Mouse (Mus musculus) heart, embryonic 13.5 days (tissue): ENCODE measurements around the gene Slc44a1. TPM values are rescaled to one million over a fixed set of nuclear protein-coding genes. Genes with fewer than 3 reads are reported as not detected.

ENCODE experiments used
- ATAC-seq: fragments of 200-750 bp; cut with Nextera tagmentation; 2 replicates; pipeline ENCODE4 v1.8.0; 2017; ENCODE audit warnings: moderate TSS enrichment; ENCODE audit not compliant: insufficient number of reproducible peaks, low FRiP score, low TSS enrichment; ENCODE audit errors: extremely low read depth
- H3K27ac ChIP-seq: fragments of 300-500 bp; sonication (generic); replicated peaks from 2 replicates; pipeline ENCODE4 v1.5.1; 2015; ENCODE audit warnings: moderate library complexity, mild to moderate bottlenecking, inconsistent platforms
- H3K27me3 ChIP-seq: fragments of 300-500 bp; sonication (generic); replicated peaks from 2 replicates; pipeline ENCODE4 v1.6.1; 2015; ENCODE audit warnings: mild to moderate bottlenecking, inconsistent platforms
- H3K36me3 ChIP-seq: fragments of 300-500 bp; sonication (generic); 2 replicates; pipeline ENCODE4 v1.6.1; 2015; ENCODE audit warnings: mild to moderate bottlenecking, inconsistent platforms
- H3K4me1 ChIP-seq: fragments of 300-500 bp; sonication (generic); 2 replicates; pipeline ENCODE4 v1.6.1; 2015; ENCODE audit warnings: inconsistent platforms
- H3K4me2 ChIP-seq: fragments of 300-500 bp; sonication (generic); 2 replicates; pipeline ENCODE4 v1.6.1; 2015; ENCODE audit warnings: inconsistent platforms, mild to moderate bottlenecking, moderate library complexity
- H3K4me3 ChIP-seq: fragments of 300-500 bp; sonication (generic); 2 replicates; pipeline ENCODE4 v1.5.1; 2015; ENCODE audit warnings: moderate library complexity, mild to moderate bottlenecking, inconsistent platforms
- H3K9ac ChIP-seq: fragments of 300-500 bp; sonication (generic); 2 replicates; pipeline ENCODE4 v1.6.1; 2015; ENCODE audit warnings: inconsistent platforms, mild to moderate bottlenecking, moderate library complexity
- H3K9me3 ChIP-seq: fragments of 300-500 bp; sonication (generic); 2 replicates; pipeline ENCODE4 v1.6.1; 2016; ENCODE audit warnings: inconsistent platforms
- WGBS: fragments of 180-500 bp; shearing (Covaris S2); methylation state at CpG from one replicate; pipeline ENCODE4 v1.1.7; 2015; ENCODE audit warnings: mixed read lengths; 5-methylcytosine and 5-hydroxymethylcytosine counted together
- polyA plus RNA-seq: library from polyadenylated mRNA; unstranded; fragments of >200 nt; fragmentation: Nextera tagmentation; extraction: Ambion mirVana; gene quantifications from 2 replicates; pipeline ENCODE4 v1.2.1, GENCODE M21; 2015

Gene Slc44a1
- 17.0 and 17.1 TPM in 2 replicates for polyA plus RNA-seq

GRCm38 (mm10) chr4:53440010-53440815 lies at the start of gene Slc44a1:
TSS of gene Slc44a1 (plus strand) at chr4:53440413.
- ATAC-seq: peak; percentile 91
- no peaks in the 10 kb centered on the region for H3K27me3 ChIP-seq
- peak within 1 kb of the TSS; percentile 87 for H3K27ac ChIP-seq
- no peaks in the 10 kb centered on the region for H3K9me3 ChIP-seq
- no peaks in the 10 kb centered on the region for H3K36me3 ChIP-seq
- peak within 1 kb of the TSS; percentile 95 for H3K4me2 ChIP-seq
- H3K4me3 ChIP-seq: peak within 1 kb of the TSS; percentile 96
- peak within 1 kb of the TSS; percentile 88 for H3K9ac ChIP-seq
- H3K4me1 ChIP-seq: peaks cover 35% of the 10 kb centered on the region
- WGBS: 1% methylated on average over 105 of the region's 122 CpGs

- Histone ChIP-seq H3K4me2 (no peak overlapping the region), H3K9me3 (no peaks in the 10 kb centered on the region), H3K27ac (no peak overlapping the region), H3K27me3 (no peaks in the 10 kb centered on the region), H3K9ac (no peak overlapping the region), H3K4me3 (no peak overlapping the region), H3K4me1 (peaks cover 23% of the 10 kb centered on the region), H3K36me3 (no peaks in the 10 kb centered on the region)
- WGBS: 59% methylated on average over 3 of the region's 3 CpGs
- ATAC-seq: no peak
These were observed 45.2 kb upstream of the Slc44a1 start for GRCm38 (mm10) chr4:53395002-53395401.

GRCm38 (mm10) chr4:53396623-53397192 lies 43.5 kb upstream of the Slc44a1 start:
- no peaks in the 10 kb centered on the region for H3K9me3 ChIP-seq
- no peak overlapping the region for H3K9ac ChIP-seq
- no peaks in the 10 kb centered on the region for H3K36me3 ChIP-seq
- peaks cover 23% of the 10 kb centered on the region for H3K4me1 ChIP-seq
- H3K27ac ChIP-seq: 0 out of 2 replicates have a peak overlapping the region, but pooled peaks have one; percentile 21
- H3K4me3 ChIP-seq: no peak overlapping the region
- 71% methylated on average over 11 of the region's 11 CpGs for WGBS
- no peaks in the 10 kb centered on the region for H3K27me3 ChIP-seq
- H3K4me2 ChIP-seq: no peak overlapping the region
- ATAC-seq: no peak

DNA sequence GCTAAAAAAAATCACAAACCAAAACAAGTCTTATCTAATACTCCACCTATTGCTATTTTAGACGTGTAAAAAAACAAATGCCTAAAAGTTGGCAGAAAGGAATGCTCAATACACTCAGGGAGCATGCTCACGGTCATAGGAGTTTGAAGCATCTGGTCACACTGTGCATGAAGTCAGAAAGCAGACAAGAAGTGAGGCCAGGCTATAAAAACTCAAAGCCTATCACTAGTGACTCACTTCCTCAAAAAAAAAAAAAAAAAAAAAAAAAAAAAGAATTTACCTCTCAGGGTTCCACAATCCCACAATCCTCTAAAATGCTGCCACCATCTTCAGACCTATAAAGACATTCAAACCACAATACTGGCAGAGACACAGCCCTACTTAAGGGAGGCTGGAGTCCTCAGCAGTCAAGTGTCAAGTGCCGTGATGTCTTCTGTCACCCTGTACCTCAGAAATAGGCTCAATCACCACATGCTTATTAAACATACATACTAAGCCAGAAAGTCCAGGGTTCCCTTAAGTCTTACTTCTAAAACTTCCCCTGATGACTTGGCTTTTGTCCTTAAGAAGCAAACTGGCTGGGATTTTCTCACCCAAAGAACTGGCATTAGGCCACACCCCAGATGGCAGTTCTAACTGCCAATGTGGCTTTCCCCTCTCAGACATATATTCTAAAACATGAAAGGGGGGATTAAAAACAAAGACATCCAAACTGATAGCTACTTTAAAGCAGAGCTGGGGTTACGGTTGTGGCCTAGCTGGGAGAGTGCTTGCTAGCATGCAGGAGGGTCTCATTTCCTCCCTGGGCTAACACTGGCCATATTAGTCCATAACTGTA lies 42.7 kb upstream of the Slc44a1 start:
- H3K4me1 ChIP-seq: peaks cover 26% of the 10 kb centered on the region
- no peaks in the 10 kb centered on the region for H3K36me3 ChIP-seq
- no peak for ATAC-seq
- peak overlapping the region; percentile 46 for H3K27ac ChIP-seq
- 41% methylated on average over 4 of the region's 4 CpGs for WGBS
- no peaks in the 10 kb centered on the region for H3K9me3 ChIP-seq
- H3K4me2 ChIP-seq: no peak overlapping the region
- H3K4me3 ChIP-seq: no peak overlapping the region
- no peak overlapping the region for H3K9ac ChIP-seq
- no peaks in the 10 kb centered on the region for H3K27me3 ChIP-seq

- 39% methylated on average over 5 of the region's 5 CpGs for WGBS
These were observed 41.7 kb upstream of the Slc44a1 start for GRCm38 (mm10) chr4:53398561-53398960.

GRCm38 (mm10) chr4:53399428-53399827 lies 40.8 kb upstream of the Slc44a1 start:
- no peak overlapping the region for H3K4me2 ChIP-seq
- no peak overlapping the region for H3K27ac ChIP-seq
- H3K9ac ChIP-seq: no peak overlapping the region
- no peaks in the 10 kb centered on the region for H3K27me3 ChIP-seq
- H3K36me3 ChIP-seq: no peaks in the 10 kb centered on the region
- no peak for ATAC-seq
- H3K4me3 ChIP-seq: no peak overlapping the region
- 65% methylated on average over 1 of the region's 1 CpGs for WGBS
- peaks cover 26% of the 10 kb centered on the region for H3K4me1 ChIP-seq
- no peaks in the 10 kb centered on the region for H3K9me3 ChIP-seq

More at GRCm38 (mm10) chr4:53398561-53398960, 41.7 kb upstream of the Slc44a1 start:
- no peak overlapping the region for H3K9ac ChIP-seq
- H3K27me3 ChIP-seq: no peaks in the 10 kb centered on the region
- H3K4me2 ChIP-seq: no peak overlapping the region
- H3K4me1 ChIP-seq: peaks cover 26% of the 10 kb centered on the region
- H3K27ac ChIP-seq: no peak overlapping the region
- no peak overlapping the region for H3K4me3 ChIP-seq
- ATAC-seq: no peak
- H3K36me3 ChIP-seq: no peaks in the 10 kb centered on the region
- H3K9me3 ChIP-seq: no peaks in the 10 kb centered on the region

- no peak overlapping the region for H3K9ac ChIP-seq
- no peaks in the 10 kb centered on the region for H3K36me3 ChIP-seq
- ATAC-seq: no peak
- H3K4me1 ChIP-seq: peaks cover 8% of the 10 kb centered on the region
- no peak overlapping the region for H3K27ac ChIP-seq
- H3K4me3 ChIP-seq: no peak overlapping the region
- 87% methylated on average over 12 of the region's 12 CpGs for WGBS
- H3K4me2 ChIP-seq: no peak overlapping the region
- H3K27me3 ChIP-seq: no peaks in the 10 kb centered on the region
- H3K9me3 ChIP-seq: no peaks in the 10 kb centered on the region
These were observed 36.8 kb upstream of the Slc44a1 start for GRCm38 (mm10) chr4:53403386-53403785.

- H3K27me3 ChIP-seq: no peaks in the 10 kb centered on the region
- H3K27ac ChIP-seq: no peak overlapping the region
- H3K9ac ChIP-seq: no peak overlapping the region
- H3K36me3 ChIP-seq: no peaks in the 10 kb centered on the region
- H3K9me3 ChIP-seq: no peaks in the 10 kb centered on the region
- 84% methylated on average over 6 of the region's 6 CpGs for WGBS
- H3K4me3 ChIP-seq: no peak overlapping the region
- no peak overlapping the region for H3K4me2 ChIP-seq
- peaks cover 4% of the 10 kb centered on the region for H3K4me1 ChIP-seq
- ATAC-seq: no peak
These were observed 35.7 kb upstream of the Slc44a1 start for GRCm38 (mm10) chr4:53404431-53404925.

DNA sequence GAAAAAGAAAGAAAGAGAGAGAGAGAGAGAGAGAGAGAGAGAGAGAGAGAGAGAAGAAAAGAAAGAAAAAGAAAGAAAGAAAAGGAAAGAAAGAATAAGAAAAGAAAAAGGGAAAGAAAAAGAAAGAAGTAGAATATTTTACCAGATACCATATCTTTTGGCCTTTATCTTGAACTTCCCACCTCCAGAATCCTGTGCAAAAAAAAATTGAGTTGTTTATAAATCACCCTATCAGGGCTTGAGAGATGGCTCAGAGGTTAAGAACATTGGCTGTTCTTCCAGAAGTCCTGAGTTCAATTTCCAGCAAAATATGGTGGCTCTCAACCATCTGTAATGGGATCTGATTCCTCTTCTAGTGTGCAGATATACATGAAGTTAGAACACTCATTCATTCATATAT lies 33.3 kb upstream of the Slc44a1 start:
- Histone ChIP-seq H3K4me2 (no peak overlapping the region), H3K36me3 (no peaks in the 10 kb centered on the region), H3K4me3 (no peak overlapping the region), H3K9me3 (no peaks in the 10 kb centered on the region), H3K27ac (no peak overlapping the region), H3K4me1 (peaks cover 9% of the 10 kb centered on the region), H3K27me3 (no peaks in the 10 kb centered on the region), H3K9ac (no peak overlapping the region)
- ATAC-seq: no peak

DNA sequence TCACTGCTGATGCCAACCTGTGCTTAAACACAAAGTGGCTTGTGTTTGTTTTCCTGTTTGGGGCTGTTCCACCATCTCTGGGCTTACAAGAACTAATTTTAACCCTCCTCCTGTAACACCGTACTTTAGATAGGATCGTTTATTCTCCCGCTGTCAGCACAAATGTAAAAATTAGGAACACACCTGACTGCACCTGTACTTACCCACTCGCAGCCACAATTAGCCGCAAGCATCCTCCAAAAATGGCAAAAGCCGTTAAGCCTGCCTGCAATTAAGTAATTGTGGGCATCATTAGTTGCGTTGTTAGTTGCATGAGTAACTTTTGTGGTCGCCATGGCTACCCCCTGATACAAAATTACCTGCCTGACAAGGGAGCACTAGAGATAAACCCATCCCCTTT lies 31.4 kb upstream of the Slc44a1 start:
- Histone ChIP-seq H3K9me3 (no peaks in the 10 kb centered on the region), H3K36me3 (no peaks in the 10 kb centered on the region), H3K4me2 (no peak overlapping the region), H3K4me1 (peaks cover 13% of the 10 kb centered on the region), H3K9ac (no peak overlapping the region), H3K4me3 (no peak overlapping the region), H3K27ac (no peak overlapping the region), H3K27me3 (no peaks in the 10 kb centered on the region)
- 69% methylated on average over 8 of the region's 8 CpGs for WGBS
- ATAC-seq: no peak

GRCm38 (mm10) chr4:53409526-53410085 lies 30.6 kb upstream of the Slc44a1 start:
- Histone ChIP-seq H3K27ac (0 out of 2 replicates have a peak overlapping the region, but pooled peaks have one; percentile 15), H3K9ac (no peak overlapping the region), H3K27me3 (no peaks in the 10 kb centered on the region), H3K4me2 (no peak overlapping the region), H3K4me3 (no peak overlapping the region), H3K4me1 (peaks cover 13% of the 10 kb centered on the region), H3K36me3 (no peaks in the 10 kb centered on the region), H3K9me3 (no peaks in the 10 kb centered on the region)
- no peak for ATAC-seq
- 34% methylated on average over 5 of the region's 5 CpGs for WGBS
